Mouse (Mus musculus): ENCODE measurements around the gene Elmo1. TPM values are rescaled to one million over a fixed set of nuclear protein-coding genes. Genes with fewer than 3 reads are reported as not detected.

Elmo1 gene
- polyA plus RNA-seq, 1 experiment from 2014 or later = 12.3 TPM

- H3K4me2 ChIP-seq (ENCODE audit: low read depth, low read length, severe bottlenecking) = no peak overlapping the region
- no peaks in the 10 kb centered on the region for H3K9me3 ChIP-seq (ENCODE audit: control insufficient read depth, low read length)
- ATAC-seq (replicated peaks; ENCODE audit: low FRiP score) = no peak
- no peak overlapping the region for H3K27ac ChIP-seq (ENCODE audit: low read depth, low read length)
- no peaks in the 10 kb centered on the region for H3K36me3 ChIP-seq (ENCODE audit: control insufficient read depth, insufficient read depth, low read length)
- H3K27me3 ChIP-seq (ENCODE audit: control insufficient read depth, insufficient read depth, low read length) = 0 out of 2 replicates have a peak, but pooled peaks cover 5% of the 10 kb centered on the region
- WGBS = 74% methylated on average over 11 of the region's 11 CpGs
- H3K4me1 ChIP-seq (replicated peaks; ENCODE audit: control insufficient read depth, insufficient read depth, low read length) = no peaks in the 10 kb centered on the region
- no peak overlapping the region for H3K4me3 ChIP-seq (ENCODE audit: low read depth, low read length)
- H3K9ac ChIP-seq (ENCODE audit: low read length) = no peak overlapping the region
- DNase-seq (ENCODE audit: low spot score) = no peak
Measured at GRCm38 (mm10) chr13:20109987-20110680, 19.7 kb downstream of the Elmo1 start.

GRCm38 (mm10) chr13:20111256-20111800 is 20.9 kb downstream of the Elmo1 start:
- Histone ChIP-seq H3K4me3 (ENCODE audit: low read depth, low read length) (no peak overlapping the region), H3K4me2 (ENCODE audit: low read depth, low read length, severe bottlenecking) (no peak overlapping the region), H3K27ac (ENCODE audit: low read depth, low read length) (no peak overlapping the region), H3K4me1 (replicated peaks; ENCODE audit: control insufficient read depth, insufficient read depth, low read length) (peaks cover 2% of the 10 kb centered on the region; the same call in 1 of the 2 replicates), H3K27me3 (ENCODE audit: control insufficient read depth, insufficient read depth, low read length) (0 out of 2 replicates have a peak, but pooled peaks cover 7% of the 10 kb centered on the region), H3K9ac (ENCODE audit: low read length) (no peak overlapping the region), H3K36me3 (ENCODE audit: control insufficient read depth, insufficient read depth, low read length) (no peaks in the 10 kb centered on the region), H3K9me3 (ENCODE audit: control insufficient read depth, low read length) (no peaks in the 10 kb centered on the region)
- DNase-seq (ENCODE audit: low spot score) (no peak), ATAC-seq (replicated peaks; ENCODE audit: low FRiP score) (no peak)
- WGBS = 78% methylated on average over 2 of the region's 2 CpGs

- Histone ChIP-seq H3K27ac (ENCODE audit: low read depth, low read length) (no peak overlapping the region), H3K4me2 (ENCODE audit: low read depth, low read length, severe bottlenecking) (no peak overlapping the region), H3K36me3 (ENCODE audit: control insufficient read depth, insufficient read depth, low read length) (no peaks in the 10 kb centered on the region), H3K27me3 (ENCODE audit: control insufficient read depth, insufficient read depth, low read length) (peaks cover 17% of the 10 kb centered on the region), H3K9me3 (ENCODE audit: control insufficient read depth, low read length) (no peaks in the 10 kb centered on the region), H3K9ac (ENCODE audit: low read length) (no peak overlapping the region), H3K4me3 (ENCODE audit: low read depth, low read length) (no peak overlapping the region), H3K4me1 (replicated peaks; ENCODE audit: control insufficient read depth, insufficient read depth, low read length) (peaks cover 2% of the 10 kb centered on the region; the same call in 1 of the 2 replicates)
- DNase-seq (ENCODE audit: low spot score) (no peak), ATAC-seq (replicated peaks; ENCODE audit: low FRiP score) (no peak)
- WGBS = 53% methylated on average over 9 of the region's 9 CpGs
Measured at GRCm38 (mm10) chr13:20115131-20115907, 24.9 kb downstream of the Elmo1 start.

- no peaks in the 10 kb centered on the region for H3K36me3 ChIP-seq (ENCODE audit: control insufficient read depth, insufficient read depth, low read length)
- H3K27me3 ChIP-seq (ENCODE audit: control insufficient read depth, insufficient read depth, low read length) = peaks cover 20% of the 10 kb centered on the region
- 59% methylated on average over 6 of the region's 6 CpGs for WGBS
- no peak overlapping the region for H3K27ac ChIP-seq (ENCODE audit: low read depth, low read length)
- DNase-seq (ENCODE audit: low spot score) = no peak
- H3K4me3 ChIP-seq (ENCODE audit: low read depth, low read length) = no peak overlapping the region
- peaks cover 2% of the 10 kb centered on the region; the same call in 1 of the 2 replicates for H3K4me1 ChIP-seq (replicated peaks; ENCODE audit: control insufficient read depth, insufficient read depth, low read length)
- H3K9ac ChIP-seq (ENCODE audit: low read length) = no peak overlapping the region
- ATAC-seq (replicated peaks; ENCODE audit: low FRiP score) = no peak
- H3K9me3 ChIP-seq (ENCODE audit: control insufficient read depth, low read length) = no peaks in the 10 kb centered on the region
- H3K4me2 ChIP-seq (ENCODE audit: low read depth, low read length, severe bottlenecking) = no peak overlapping the region
Measured at GRCm38 (mm10) chr13:20116019-20116418, 25.6 kb downstream of the Elmo1 start.

DNA sequence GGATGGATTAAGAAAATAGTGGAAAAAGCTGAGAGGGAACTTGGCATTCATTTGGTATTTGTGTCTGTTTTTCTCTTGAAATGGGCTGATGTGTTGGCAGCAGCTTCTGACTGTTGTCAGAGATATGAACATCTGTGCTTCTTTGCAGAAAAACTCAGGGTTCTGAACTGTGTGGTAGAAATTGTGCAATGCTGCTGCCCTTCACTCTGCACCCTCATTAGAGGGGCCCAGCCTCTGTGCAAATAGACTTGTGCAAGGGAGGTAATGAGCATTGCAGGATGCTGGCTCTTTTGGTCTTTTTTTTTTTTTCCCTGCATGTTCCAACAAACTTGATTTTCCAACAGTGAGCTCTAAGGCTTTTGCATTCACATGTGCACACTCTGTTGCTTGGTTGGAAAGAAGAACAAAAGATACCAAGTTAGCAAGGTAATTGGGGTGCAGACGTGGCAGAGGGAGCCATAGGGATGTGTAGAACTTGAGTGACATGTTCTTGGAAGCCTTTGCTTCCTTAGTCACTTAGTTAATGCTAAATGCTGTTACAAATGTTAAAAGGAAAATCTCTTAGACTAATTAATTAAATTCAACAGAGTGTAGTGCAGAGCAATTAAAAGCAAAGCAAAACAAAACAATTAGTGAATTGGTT is 26.6 kb downstream of the Elmo1 start:
- H3K4me1 ChIP-seq (replicated peaks; ENCODE audit: control insufficient read depth, insufficient read depth, low read length) = peaks cover 2% of the 10 kb centered on the region; the same call in 1 of the 2 replicates
- WGBS = 23% methylated on average over 1 of the region's 1 CpGs
- H3K9ac ChIP-seq (ENCODE audit: low read length) = no peak overlapping the region
- no peak overlapping the region for H3K27ac ChIP-seq (ENCODE audit: low read depth, low read length)
- H3K9me3 ChIP-seq (ENCODE audit: control insufficient read depth, low read length) = no peaks in the 10 kb centered on the region
- H3K4me2 ChIP-seq (ENCODE audit: low read depth, low read length, severe bottlenecking) = no peak overlapping the region
- peaks cover 22% of the 10 kb centered on the region for H3K27me3 ChIP-seq (ENCODE audit: control insufficient read depth, insufficient read depth, low read length)
- ATAC-seq (replicated peaks; ENCODE audit: low FRiP score) (peak; percentile 85), DNase-seq (ENCODE audit: low spot score) (no peak)
- H3K36me3 ChIP-seq (ENCODE audit: control insufficient read depth, insufficient read depth, low read length) = no peaks in the 10 kb centered on the region
- H3K4me3 ChIP-seq (ENCODE audit: low read depth, low read length) = no peak overlapping the region

DNA sequence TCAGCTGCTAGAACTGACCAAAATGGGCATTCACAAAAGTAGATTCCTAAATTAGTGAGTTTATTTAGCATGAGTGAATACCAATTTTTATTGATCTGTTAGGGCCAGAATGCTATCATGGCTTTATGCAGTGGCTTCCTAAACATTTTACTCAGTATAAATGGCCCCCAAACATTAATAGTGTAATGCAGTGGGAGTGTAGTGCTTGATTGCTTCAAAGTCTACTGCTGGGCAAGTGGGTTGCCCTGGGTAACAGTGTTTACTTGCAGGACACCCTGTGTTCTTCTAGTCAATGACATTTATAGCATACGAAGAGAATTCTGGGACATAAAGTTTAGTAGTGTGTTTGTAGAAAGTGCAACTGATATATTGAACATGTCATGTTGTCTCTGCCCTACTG is 27.3 kb downstream of the Elmo1 start:
- no peak for DNase-seq (ENCODE audit: low spot score)
- H3K36me3 ChIP-seq (ENCODE audit: control insufficient read depth, insufficient read depth, low read length) = no peaks in the 10 kb centered on the region
- H3K9ac ChIP-seq (ENCODE audit: low read length) = no peak overlapping the region
- H3K27me3 ChIP-seq (ENCODE audit: control insufficient read depth, insufficient read depth, low read length) = peaks cover 22% of the 10 kb centered on the region
- peaks cover 2% of the 10 kb centered on the region; the same call in 1 of the 2 replicates for H3K4me1 ChIP-seq (replicated peaks; ENCODE audit: control insufficient read depth, insufficient read depth, low read length)
- H3K4me3 ChIP-seq (ENCODE audit: low read depth, low read length) = no peak overlapping the region
- 60% methylated on average over 1 of the region's 1 CpGs for WGBS
- no peak overlapping the region for H3K4me2 ChIP-seq (ENCODE audit: low read depth, low read length, severe bottlenecking)
- ATAC-seq (replicated peaks; ENCODE audit: low FRiP score) = peak; percentile 71
- H3K9me3 ChIP-seq (ENCODE audit: control insufficient read depth, low read length) = no peaks in the 10 kb centered on the region
- no peak overlapping the region for H3K27ac ChIP-seq (ENCODE audit: low read depth, low read length)

- peaks cover 2% of the 10 kb centered on the region; the same call in 1 of the 2 replicates for H3K4me1 ChIP-seq (replicated peaks; ENCODE audit: control insufficient read depth, insufficient read depth, low read length)
- peaks cover 27% of the 10 kb centered on the region for H3K27me3 ChIP-seq (ENCODE audit: control insufficient read depth, insufficient read depth, low read length)
- H3K9me3 ChIP-seq (ENCODE audit: control insufficient read depth, low read length) = no peaks in the 10 kb centered on the region
- no peaks in the 10 kb centered on the region for H3K36me3 ChIP-seq (ENCODE audit: control insufficient read depth, insufficient read depth, low read length)
- no peak for ATAC-seq (replicated peaks; ENCODE audit: low FRiP score)
- no peak overlapping the region for H3K27ac ChIP-seq (ENCODE audit: low read depth, low read length)
- H3K9ac ChIP-seq (ENCODE audit: low read length) = no peak overlapping the region
- H3K4me3 ChIP-seq (ENCODE audit: low read depth, low read length) = no peak overlapping the region
- H3K4me2 ChIP-seq (ENCODE audit: low read depth, low read length, severe bottlenecking) = no peak overlapping the region
- no peak for DNase-seq (ENCODE audit: low spot score)
- 88% methylated on average over 7 of the region's 7 CpGs for WGBS
Measured at GRCm38 (mm10) chr13:20118909-20119308, 28.5 kb downstream of the Elmo1 start.

- Histone ChIP-seq H3K4me2 (ENCODE audit: low read depth, low read length, severe bottlenecking) (no peak overlapping the region), H3K27ac (ENCODE audit: low read depth, low read length) (no peak overlapping the region), H3K36me3 (ENCODE audit: control insufficient read depth, insufficient read depth, low read length) (no peaks in the 10 kb centered on the region), H3K4me1 (replicated peaks; ENCODE audit: control insufficient read depth, insufficient read depth, low read length) (0 out of 2 replicates have a peak, but pooled peaks cover under 1% of the 10 kb centered on the region), H3K4me3 (ENCODE audit: low read depth, low read length) (no peak overlapping the region), H3K9me3 (ENCODE audit: control insufficient read depth, low read length) (no peaks in the 10 kb centered on the region), H3K9ac (ENCODE audit: low read length) (no peak overlapping the region), H3K27me3 (ENCODE audit: control insufficient read depth, insufficient read depth, low read length) (peaks cover 25% of the 10 kb centered on the region)
- DNase-seq (ENCODE audit: low spot score) (no peak), ATAC-seq (replicated peaks; ENCODE audit: low FRiP score) (no peak)
- WGBS = 84% methylated on average over 5 of the region's 5 CpGs
Measured at GRCm38 (mm10) chr13:20120723-20121122, 30.3 kb downstream of the Elmo1 start.
